25 mouse cellular contexts compared by ENCODE assay signal in the genomic region with DNA sequence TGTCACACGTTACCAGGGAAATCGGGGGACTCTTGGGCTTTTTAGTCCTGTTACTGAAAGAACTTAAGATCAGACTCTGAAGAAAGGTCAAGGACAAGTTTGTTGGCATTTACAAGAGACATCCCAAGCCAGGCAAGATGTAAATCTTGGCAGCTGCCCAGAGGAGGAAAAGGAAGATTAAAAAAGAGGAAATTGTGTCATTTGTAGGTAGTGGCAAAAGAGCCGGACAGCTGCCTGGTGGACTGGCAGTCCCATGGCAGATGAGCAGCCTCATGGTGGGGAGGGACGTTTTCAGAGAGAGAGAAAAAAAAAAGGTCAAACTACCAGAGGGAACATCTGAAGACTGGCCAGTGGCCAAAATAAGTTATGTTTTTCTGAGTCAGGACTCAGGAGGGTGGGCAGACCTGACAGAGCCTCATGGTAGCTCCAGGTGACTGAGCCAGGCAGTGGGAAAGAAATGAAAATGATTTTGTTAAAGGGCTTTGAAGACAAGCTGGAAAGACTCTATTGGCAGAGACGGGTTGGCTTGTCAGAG. TPM values are rescaled to one million over a fixed set of nuclear protein-coding genes. Genes with fewer than 3 reads are reported as not detected.
DNase-seq lines count a peak whose midpoint lies in the region; ATAC-seq and TF ChIP-seq lines count a peak whose summit lies in the region.
"Had no signal": no experiment of that assay in that cellular context is flagged by ENCODE, and none has a peak within 500 bp of the region (broad histone marks: within the 10 kb centered on the region; RNA-seq: fewer than 3 reads in every experiment).

No protein-coding gene starts in this region.

- 57% methylated on average over 5 of the region's 5 CpGs for WGBS in kidney, adult 2 months
- WGBS in kidney, embryonic 15.5 days, result 64% methylated on average over 5 of the region's 5 CpGs
- 54% methylated on average over 5 of the region's 5 CpGs for WGBS in lung, embryonic 15.5 days
- WGBS in liver, embryonic 12.5 days (ENCODE audit: insufficient replicate concordance), result 51% methylated on average over 5 of the region's 5 CpGs

- DNase-seq in kidney, adult 2 months, result peak; percentile 29
- peak; percentile 30 for DNase-seq in kidney, adult 9 months
- DNase-seq in embryo, embryonic 10 days (ENCODE audit: low spot score), result no peak
- no peak for DNase-seq in left cerebral cortex, adult 9 months (ENCODE audit: low spot score in 2 of 2)
- DNase-seq: cerebellum, adult 9-10 months; forebrain, postnatal 0 days; heart, adult 18-20 months; layer of hippocampus, adult 9-11 months; liver, postnatal 0 days; right cerebral cortex, postnatal 14 days; thymus, postnatal 25 days had no signal

- H3K27me3 ChIP-seq in kidney, adult 2 months (replicated peaks; ENCODE audit: control insufficient read depth, insufficient read depth, low read length), result no peaks in the 10 kb centered on the region
- H3K27me3 ChIP-seq in kidney, embryonic 15.5 days, result no peaks in the 10 kb centered on the region
- no peaks in the 10 kb centered on the region for H3K27me3 ChIP-seq in lung, embryonic 15.5 days
- no peaks in the 10 kb centered on the region for H3K27me3 ChIP-seq in liver, embryonic 12.5 days (replicated peaks)
- H3K27me3 ChIP-seq: hindbrain, embryonic 12.5 days; intestine, embryonic 15.5 days; limb, embryonic 15.5 days had no signal

- no peak for TF ChIP-seq CTCF in kidney, adult 2 months (conservative IDR thresholded peaks at IDR 0.05; ENCODE audit: insufficient read depth, insufficient read length, low read depth, low read length)

- no peaks in the 10 kb centered on the region for H3K36me3 ChIP-seq in kidney, adult 2 months (ENCODE audit: control insufficient read depth, insufficient read depth, low read length)
- no peaks in the 10 kb centered on the region for H3K36me3 ChIP-seq in kidney, embryonic 15.5 days
- no peaks in the 10 kb centered on the region for H3K36me3 ChIP-seq in lung, embryonic 15.5 days
- no peaks in the 10 kb centered on the region for H3K36me3 ChIP-seq in liver, embryonic 12.5 days
- H3K36me3 ChIP-seq: hindbrain, embryonic 12.5 days; intestine, embryonic 15.5 days; limb, embryonic 15.5 days had no signal

- no peak for TF ChIP-seq POLR2A in kidney, adult 2 months (IDR thresholded peaks at IDR 0.05; ENCODE audit: low read depth, low read length)

- H3K9me3 ChIP-seq in kidney, embryonic 15.5 days (replicated peaks), result no peaks in the 10 kb centered on the region
- H3K9me3 ChIP-seq in lung, embryonic 15.5 days, result no peaks in the 10 kb centered on the region
- no peaks in the 10 kb centered on the region for H3K9me3 ChIP-seq in liver, embryonic 12.5 days (replicated peaks)
- H3K9me3 ChIP-seq: hindbrain, embryonic 12.5 days; intestine, embryonic 15.5 days; limb, embryonic 15.5 days had no signal

- H3K4me1 ChIP-seq in kidney, adult 2 months (ENCODE audit: control insufficient read depth, insufficient read depth, low read length), result peaks cover 8% of the 10 kb centered on the region; the same call in 1 of the 2 replicates
- no peaks in the 10 kb centered on the region for H3K4me1 ChIP-seq in kidney, embryonic 15.5 days
- no peaks in the 10 kb centered on the region for H3K4me1 ChIP-seq in lung, embryonic 15.5 days
- H3K4me1 ChIP-seq in liver, embryonic 12.5 days, result no peaks in the 10 kb centered on the region
- H3K4me1 ChIP-seq: hindbrain, embryonic 12.5 days; intestine, embryonic 15.5 days; limb, embryonic 15.5 days had no signal

- no peak for ATAC-seq in kidney, embryonic 15.5 days (replicated peaks; ENCODE audit: low FRiP score)
- no peak for ATAC-seq in lung, embryonic 15.5 days (ENCODE audit: borderline replicate concordance, extremely low read depth, low FRiP score, low TSS enrichment)
- 0 out of 2 replicates have a peak, but pooled peaks have one; percentile 23 for ATAC-seq in megakaryocyte progenitor cell, adult 5-6 weeks (replicated peaks; ENCODE audit: poor library complexity)
- no peak for ATAC-seq in liver, embryonic 12.5 days
- ATAC-seq: forebrain, postnatal 0 days; intestine, embryonic 15.5 days; liver, postnatal 0 days had no signal

- no peak overlapping the region for H3K4me3 ChIP-seq in kidney, adult 2 months (ENCODE audit: insufficient read depth, low read depth, low read length)
- no peak overlapping the region for H3K4me3 ChIP-seq in kidney, embryonic 15.5 days (replicated peaks)
- H3K4me3 ChIP-seq in lung, embryonic 15.5 days, result no peak overlapping the region
- no peak overlapping the region for H3K4me3 ChIP-seq in liver, embryonic 12.5 days
- H3K4me3 ChIP-seq: hindbrain, embryonic 12.5 days; intestine, embryonic 15.5 days; limb, embryonic 15.5 days had no signal

- no peak overlapping the region for H3K4me2 ChIP-seq in kidney, embryonic 15.5 days
- H3K4me2 ChIP-seq in lung, embryonic 15.5 days, result no peak overlapping the region
- H3K4me2 ChIP-seq in liver, embryonic 12.5 days, result no peak overlapping the region
- H3K4me2 ChIP-seq: hindbrain, embryonic 12.5 days; intestine, embryonic 15.5 days; limb, embryonic 15.5 days; midbrain, embryonic 11.5 days had no signal

- no peak overlapping the region for H3K9ac ChIP-seq in kidney, embryonic 15.5 days
- no peak overlapping the region for H3K9ac ChIP-seq in lung, embryonic 15.5 days
- H3K9ac ChIP-seq in liver, embryonic 12.5 days, result no peak overlapping the region
- H3K9ac ChIP-seq: forebrain, postnatal 0 days; hindbrain, embryonic 12.5 days; intestine, embryonic 15.5 days; limb, embryonic 15.5 days; liver, postnatal 0 days had no signal

- H3K27ac ChIP-seq in kidney, adult 2 months (ENCODE audit: insufficient read depth, low read depth, low read length), result no peak overlapping the region
- no peak overlapping the region for H3K27ac ChIP-seq in kidney, embryonic 15.5 days
- H3K27ac ChIP-seq in lung, embryonic 15.5 days, result peak overlapping the region; percentile 60
- H3K27ac ChIP-seq in liver, embryonic 12.5 days, result no peak overlapping the region
- H3K27ac ChIP-seq: hindbrain, embryonic 12.5 days; intestine, embryonic 15.5 days; limb, embryonic 15.5 days; stomach, postnatal 0 days had no signal

RNA-seq across cellular contexts. Expression of a gene that starts 7.4 kb away (rescaled TPM):
- not detected in 2 replicates for polyA plus RNA-seq in kidney, adult 2 months (2012; rRNA removed)
- polyA plus RNA-seq in kidney, embryonic 15.5 days (2015; fragmentation: Nextera tagmentation; extraction: Ambion mirVana), result not detected in 2 replicates
- not detected in 2 replicates for polyA plus RNA-seq in lung, embryonic 15.5 days (2015; fragmentation: Nextera tagmentation; extraction: Ambion mirVana)
- total RNA-seq in megakaryocyte progenitor cell, adult 5-6 weeks (2015), result not detected in 2 replicates
- not detected in 2 replicates for total RNA-seq in megakaryocyte progenitor cell, adult 5-6 weeks (2017)
- not detected in 2 replicates for polyA plus RNA-seq in liver, embryonic 12.5 days (2016; fragmentation: Nextera tagmentation; extraction: Ambion mirVana)
- total RNA-seq: gastrocnemius, adult 18-20 months; heart, adult 18-20 months; left cerebral cortex, postnatal 25 days had no signal
- polyA plus RNA-seq: embryonic facial prominence, embryonic 14.5 days; heart, embryonic 14.5 days; hindbrain, embryonic 12.5 days; intestine, embryonic 15.5 days; limb, embryonic 15.5 days; liver, postnatal 0 days; midbrain, embryonic 11.5 days; neural tube, embryonic 14.5 days; stomach, postnatal 0 days had no signal

RNA-seq across cellular contexts. Expression of a gene that starts 7.5 kb away (rescaled TPM):
- polyA plus RNA-seq in kidney, adult 2 months (2012; rRNA removed), result not detected in 2 replicates
- not detected in 2 replicates for polyA plus RNA-seq in kidney, embryonic 15.5 days (2015; fragmentation: Nextera tagmentation; extraction: Ambion mirVana)
- not detected in 2 replicates for polyA plus RNA-seq in lung, embryonic 15.5 days (2015; fragmentation: Nextera tagmentation; extraction: Ambion mirVana)
- total RNA-seq in megakaryocyte progenitor cell, adult 5-6 weeks (2015), result 0.07 and 0.42 TPM in 2 replicates
- total RNA-seq in megakaryocyte progenitor cell, adult 5-6 weeks (2017), result not detected in 2 replicates
- polyA plus RNA-seq in liver, embryonic 12.5 days (2016; fragmentation: Nextera tagmentation; extraction: Ambion mirVana), result not detected in 2 replicates
- total RNA-seq: gastrocnemius, adult 18-20 months; heart, adult 18-20 months had no signal
- polyA plus RNA-seq: embryonic facial prominence, embryonic 14.5 days; heart, embryonic 14.5 days; hindbrain, embryonic 12.5 days; intestine, embryonic 15.5 days; limb, embryonic 15.5 days; liver, postnatal 0 days; midbrain, embryonic 11.5 days; stomach, postnatal 0 days had no signal

RNA-seq across cellular contexts. Expression of a gene that starts 18.1 kb away (rescaled TPM):
- polyA plus RNA-seq in kidney, adult 2 months (2012; rRNA removed), result not detected in 2 replicates
- not detected in 2 replicates for polyA plus RNA-seq in kidney, embryonic 15.5 days (2015; fragmentation: Nextera tagmentation; extraction: Ambion mirVana)
- polyA plus RNA-seq in lung, embryonic 15.5 days (2015; fragmentation: Nextera tagmentation; extraction: Ambion mirVana), result not detected in 2 replicates
- total RNA-seq in megakaryocyte progenitor cell, adult 5-6 weeks (2015), result not detected in 2 replicates
- total RNA-seq in megakaryocyte progenitor cell, adult 5-6 weeks (2017), result not detected in 2 replicates
- not detected in 2 replicates for polyA plus RNA-seq in liver, embryonic 12.5 days (2016; fragmentation: Nextera tagmentation; extraction: Ambion mirVana)
- total RNA-seq: forebrain, postnatal 0 days; gastrocnemius, adult 18-20 months; heart, adult 18-20 months; left cerebral cortex, postnatal 25 days had no signal
- polyA plus RNA-seq: embryonic facial prominence, embryonic 14.5 days; forebrain, postnatal 0 days; heart, embryonic 14.5 days; hindbrain, embryonic 12.5 days; intestine, embryonic 15.5 days; limb, embryonic 15.5 days; liver, postnatal 0 days; midbrain, embryonic 11.5 days; neural tube, embryonic 14.5 days; stomach, postnatal 0 days had no signal

RNA-seq across cellular contexts. Expression of a gene that starts 20.8 kb away (rescaled TPM):
- not detected in 2 replicates for polyA plus RNA-seq in kidney, adult 2 months (2012; rRNA removed)
- not detected in 2 replicates for polyA plus RNA-seq in kidney, embryonic 15.5 days (2015; fragmentation: Nextera tagmentation; extraction: Ambion mirVana)
- not detected in 2 replicates for polyA plus RNA-seq in lung, embryonic 15.5 days (2015; fragmentation: Nextera tagmentation; extraction: Ambion mirVana)
- total RNA-seq in megakaryocyte progenitor cell, adult 5-6 weeks (2015), result not detected in 2 replicates
- total RNA-seq in megakaryocyte progenitor cell, adult 5-6 weeks (2017), result not detected in 2 replicates
- not detected in 2 replicates for polyA plus RNA-seq in liver, embryonic 12.5 days (2016; fragmentation: Nextera tagmentation; extraction: Ambion mirVana)
- total RNA-seq: forebrain, postnatal 0 days; gastrocnemius, adult 18-20 months; heart, adult 18-20 months; left cerebral cortex, postnatal 25 days had no signal
- polyA plus RNA-seq: embryonic facial prominence, embryonic 14.5 days; forebrain, postnatal 0 days; heart, embryonic 14.5 days; hindbrain, embryonic 12.5 days; intestine, embryonic 15.5 days; limb, embryonic 15.5 days; liver, postnatal 0 days; midbrain, embryonic 11.5 days; neural tube, embryonic 14.5 days; stomach, postnatal 0 days had no signal

RNA-seq across cellular contexts. Expression of a gene that starts 43.7 kb away (rescaled TPM):
- polyA plus RNA-seq in kidney, adult 2 months (2012; rRNA removed), result 0.06 and 0.14 TPM in 2 replicates
- polyA plus RNA-seq in kidney, embryonic 15.5 days (2015; fragmentation: Nextera tagmentation; extraction: Ambion mirVana), result not detected in 2 replicates
- not detected in 2 replicates for polyA plus RNA-seq in lung, embryonic 15.5 days (2015; fragmentation: Nextera tagmentation; extraction: Ambion mirVana)
- total RNA-seq in megakaryocyte progenitor cell, adult 5-6 weeks (2015), result not detected in 2 replicates
- total RNA-seq in megakaryocyte progenitor cell, adult 5-6 weeks (2017), result not detected in 2 replicates
- polyA plus RNA-seq in liver, embryonic 12.5 days (2016; fragmentation: Nextera tagmentation; extraction: Ambion mirVana), result not detected in 2 replicates
- total RNA-seq: forebrain, postnatal 0 days; gastrocnemius, adult 18-20 months; heart, adult 18-20 months; left cerebral cortex, postnatal 25 days had no signal
- polyA plus RNA-seq: embryonic facial prominence, embryonic 14.5 days; forebrain, postnatal 0 days; heart, embryonic 14.5 days; hindbrain, embryonic 12.5 days; intestine, embryonic 15.5 days; limb, embryonic 15.5 days; liver, postnatal 0 days; midbrain, embryonic 11.5 days; neural tube, embryonic 14.5 days; stomach, postnatal 0 days had no signal

Comparison
In these comparisons a context has a peak if more than half of its experiments do, and no peak if none do; other contexts are left out.
1. DNase-seq: peak in kidney, adult 2 months (single experiment) and kidney, adult 9 months (single experiment); none in embryo, embryonic 10 days (single experiment) and left cerebral cortex, adult 9 months (0 of 2).